Mouse (Mus musculus) heart, postnatal 0 days (tissue): ENCODE measurements at regions not wholly inside any gene's neighbourhood (a gene's known extent, or its start where the extent isn't known, plus 50 kb on each side); places are given as distances from the start of the nearest gene placed in this dataset.

ENCODE experiments used
- ATAC-seq: fragments of 200-750 bp; cut with Nextera tagmentation; 2 replicates; pipeline ENCODE4 v1.8.0; 2017; ENCODE audit warnings: low read depth, moderate number of reproducible peaks, moderate library complexity; ENCODE audit not compliant: insufficient read depth
- DNase-seq: peaks from one replicate; pipeline ENCODE4 v3.0.0-alpha.2; 2016; ENCODE audit warnings: low spot score
- H3K27ac ChIP-seq: fragments of 300-500 bp; sonication (generic); 2 replicates; pipeline ENCODE4 v1.5.1; 2014; ENCODE audit warnings: low read depth, mild to moderate bottlenecking
- H3K27me3 ChIP-seq: fragments of 300-500 bp; sonication (generic); 2 replicates; pipeline ENCODE4 v1.6.1; 2014; ENCODE audit warnings: low read length, mixed read lengths; ENCODE audit not compliant: control insufficient read depth, insufficient read depth
- H3K36me3 ChIP-seq: fragments of 300-500 bp; sonication (generic); replicated peaks from 2 replicates; pipeline ENCODE4 v1.6.1; 2014; ENCODE audit warnings: low read length, mixed read lengths; ENCODE audit not compliant: control insufficient read depth, insufficient read depth
- H3K4me1 ChIP-seq: fragments of 300-500 bp; sonication (generic); 2 replicates; pipeline ENCODE4 v1.6.1; 2014; ENCODE audit warnings: antibody characterized with exemption; ENCODE audit not compliant: control insufficient read depth, insufficient read depth
- H3K4me2 ChIP-seq: fragments of 300-500 bp; sonication (generic); 2 replicates; pipeline ENCODE4 v1.6.1; 2014; ENCODE audit warnings: low read depth, mild to moderate bottlenecking, low read length, moderate library complexity
- H3K4me3 ChIP-seq: fragments of 300-500 bp; sonication (generic); 2 replicates; pipeline ENCODE4 v1.5.1; 2014; ENCODE audit warnings: low read depth, low read length
- H3K9ac ChIP-seq: fragments of 300-500 bp; sonication (generic); replicated peaks from 2 replicates; pipeline ENCODE4 v1.6.1; 2014; ENCODE audit warnings: low read depth, low read length, mixed read lengths
- H3K9me3 ChIP-seq: fragments of 300-500 bp; sonication (generic); replicated peaks from 2 replicates; pipeline ENCODE4 v1.6.1; 2016; ENCODE audit warnings: low read length; ENCODE audit not compliant: control insufficient read depth
- CTCF ChIP-seq: IDR thresholded peaks from 2 replicates; pipeline ENCODE4 v1.5.1; 2016; ENCODE audit warnings: antibody characterized with exemption, control low read depth, low read depth
- EP300 ChIP-seq: IDR thresholded peaks from 2 replicates; pipeline ENCODE4 v1.6.1; 2016; ENCODE audit warnings: antibody characterized with exemption, low read depth
- WGBS: fragments of 180-500 bp; shearing (Covaris S2); extraction: QIAGEN DNeasy Blood & Tissue Kit; methylation state at CpG from one replicate; pipeline ENCODE4 v1.1.7; 2014; 5-methylcytosine and 5-hydroxymethylcytosine counted together

DNA sequence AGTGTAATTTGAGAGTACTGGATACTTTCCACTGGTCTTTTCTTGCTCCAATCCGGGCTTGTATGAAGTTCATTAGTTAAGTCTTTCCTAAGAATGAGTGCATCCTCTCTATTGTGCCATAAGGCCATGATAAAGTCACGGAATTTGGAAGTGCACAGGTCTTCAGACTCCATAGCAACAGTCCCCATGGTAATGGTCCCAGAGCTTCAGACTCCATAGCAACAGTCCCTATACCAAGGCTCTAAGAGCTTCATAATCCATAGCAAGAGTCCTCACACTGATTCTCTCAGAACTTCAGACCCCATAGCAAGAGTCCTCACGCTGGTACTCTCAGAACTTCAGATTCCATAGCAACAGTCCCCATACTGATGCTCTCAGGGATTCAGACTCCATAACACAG, 214.5 kb upstream of the Far2 start:
- H3K4me2 ChIP-seq, result no peak overlapping the region
- H3K4me1 ChIP-seq, result no peaks in the 10 kb centered on the region
- no peak overlapping the region for H3K27ac ChIP-seq
- no peak overlapping the region for H3K4me3 ChIP-seq
- H3K9ac ChIP-seq, result no peak overlapping the region
- no peaks in the 10 kb centered on the region for H3K9me3 ChIP-seq
- TF ChIP-seq CTCF (no peak), EP300 (no peak)
- DNase-seq (no peak), ATAC-seq (no peak)
- H3K36me3 ChIP-seq, result no peaks in the 10 kb centered on the region
- WGBS, result 62% methylated on average over 3 of the region's 3 CpGs
- no peaks in the 10 kb centered on the region for H3K27me3 ChIP-seq

DNA sequence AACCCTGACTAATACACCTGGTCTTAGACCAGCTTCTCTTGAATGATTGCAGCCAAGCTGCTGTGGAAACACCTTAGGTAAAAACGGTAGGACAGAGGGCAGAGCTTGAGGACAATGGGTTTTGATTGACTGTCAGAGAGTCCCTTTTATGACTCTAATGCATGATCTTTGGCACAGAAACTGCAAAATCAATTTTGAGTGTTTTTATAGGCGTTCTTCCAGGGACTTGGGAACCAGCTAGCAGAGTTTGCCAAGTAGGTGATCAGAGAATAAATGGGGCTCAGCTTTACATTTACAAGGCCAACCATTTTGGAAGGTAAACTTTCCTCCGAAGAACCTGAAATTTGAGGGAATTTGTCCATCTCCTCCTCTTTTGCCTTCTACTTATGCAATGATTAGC, 213.6 kb upstream of the Far2 start:
- 68% methylated on average over 3 of the region's 3 CpGs for WGBS
- no peaks in the 10 kb centered on the region for H3K4me1 ChIP-seq
- H3K9ac ChIP-seq, result no peak overlapping the region
- no peak for TF ChIP-seq EP300
- TF ChIP-seq CTCF, result no peak
- DNase-seq (no peak), ATAC-seq (no peak)
- H3K4me2 ChIP-seq, result no peak overlapping the region
- no peaks in the 10 kb centered on the region for H3K27me3 ChIP-seq
- H3K36me3 ChIP-seq, result no peaks in the 10 kb centered on the region
- H3K27ac ChIP-seq, result no peak overlapping the region
- no peak overlapping the region for H3K4me3 ChIP-seq
- H3K9me3 ChIP-seq, result no peaks in the 10 kb centered on the region

DNA sequence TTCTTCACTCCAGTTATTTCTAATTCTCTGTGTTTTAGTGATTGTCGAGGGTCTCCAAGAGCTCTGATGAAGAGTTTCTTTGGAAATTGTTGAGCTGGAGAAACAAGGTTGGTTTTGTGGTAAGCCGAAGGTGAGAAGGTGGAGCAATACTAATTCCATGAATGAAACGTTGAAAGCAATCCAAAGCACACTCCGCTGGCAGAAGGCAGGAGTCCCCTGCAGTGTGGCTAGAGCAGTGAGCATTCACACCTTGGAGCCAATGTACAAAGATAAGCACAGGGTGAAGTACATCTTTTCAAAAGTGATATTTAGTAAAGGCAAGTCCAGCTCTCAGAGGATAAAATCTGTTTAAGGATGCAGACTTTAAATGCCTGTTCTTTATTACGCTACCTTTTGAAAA, 208.2 kb upstream of the Far2 start:
- ATAC-seq, result no peak
- TF ChIP-seq CTCF (no peak), EP300 (no peak)
- no peak overlapping the region for H3K4me3 ChIP-seq
- H3K4me2 ChIP-seq, result no peak overlapping the region
- H3K36me3 ChIP-seq, result no peaks in the 10 kb centered on the region
- DNase-seq, result no peak
- no peaks in the 10 kb centered on the region for H3K27me3 ChIP-seq
- H3K9me3 ChIP-seq, result no peaks in the 10 kb centered on the region
- no peaks in the 10 kb centered on the region for H3K4me1 ChIP-seq
- H3K27ac ChIP-seq, result no peak overlapping the region
- 77% methylated on average over 5 of the region's 5 CpGs for WGBS
- H3K9ac ChIP-seq, result no peak overlapping the region

DNA sequence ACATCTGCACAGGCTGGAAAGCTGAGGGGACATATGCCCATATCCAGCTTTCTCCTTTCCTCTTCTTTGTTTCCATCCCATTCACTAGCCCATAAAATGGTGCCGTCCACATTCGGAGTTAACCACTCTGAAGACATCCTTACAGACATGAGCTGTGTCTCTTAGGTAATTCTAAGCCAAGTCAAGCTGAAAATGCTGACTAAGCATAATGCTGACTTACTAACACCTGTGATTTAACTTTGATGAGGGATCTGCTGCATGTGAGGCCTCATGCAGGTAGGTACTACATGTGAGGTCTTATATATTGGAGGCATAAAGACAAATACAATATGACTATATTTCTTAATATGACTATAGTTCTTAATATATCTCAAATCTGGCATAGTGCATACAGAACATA, 197.1 kb upstream of the Far2 start:
- WGBS, result 83% methylated on average over 2 of the region's 2 CpGs
- TF ChIP-seq CTCF (no peak), EP300 (no peak)
- DNase-seq, result no peak
- Histone ChIP-seq H3K27me3 (no peaks in the 10 kb centered on the region), H3K9ac (no peak overlapping the region), H3K27ac (no peak overlapping the region), H3K9me3 (no peaks in the 10 kb centered on the region), H3K4me2 (no peak overlapping the region), H3K4me1 (no peaks in the 10 kb centered on the region), H3K36me3 (no peaks in the 10 kb centered on the region), H3K4me3 (no peak overlapping the region)
- ATAC-seq, result no peak

DNA sequence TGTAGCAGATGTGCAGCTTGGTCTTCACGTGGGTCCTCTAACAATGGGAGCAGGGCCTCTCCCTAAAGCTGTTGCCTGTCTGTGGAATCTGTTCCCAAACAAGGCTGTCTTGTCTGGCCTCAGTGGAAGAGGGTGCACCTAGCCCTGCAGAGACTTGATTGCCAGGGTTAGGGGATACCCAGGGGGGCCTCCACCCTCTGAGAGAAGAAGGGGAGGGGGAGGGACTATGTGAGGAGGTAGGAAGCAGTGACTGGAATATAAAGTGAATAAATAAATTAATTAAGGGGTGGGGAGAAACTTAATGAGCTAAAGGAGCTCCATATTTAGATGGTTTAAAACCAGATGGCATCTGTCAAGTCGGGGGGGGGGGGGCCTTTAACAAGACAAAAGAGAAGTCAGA, 185.9 kb upstream of the Far2 start:
- no peak for TF ChIP-seq EP300
- TF ChIP-seq CTCF, result no peak
- Histone ChIP-seq H3K9ac (no peak overlapping the region), H3K9me3 (no peaks in the 10 kb centered on the region), H3K27ac (no peak overlapping the region), H3K36me3 (no peaks in the 10 kb centered on the region), H3K4me1 (no peaks in the 10 kb centered on the region), H3K27me3 (no peaks in the 10 kb centered on the region), H3K4me3 (no peak overlapping the region), H3K4me2 (no peak overlapping the region)
- WGBS, result 48% methylated on average over 2 of the region's 2 CpGs
- DNase-seq (no peak), ATAC-seq (no peak)

DNA sequence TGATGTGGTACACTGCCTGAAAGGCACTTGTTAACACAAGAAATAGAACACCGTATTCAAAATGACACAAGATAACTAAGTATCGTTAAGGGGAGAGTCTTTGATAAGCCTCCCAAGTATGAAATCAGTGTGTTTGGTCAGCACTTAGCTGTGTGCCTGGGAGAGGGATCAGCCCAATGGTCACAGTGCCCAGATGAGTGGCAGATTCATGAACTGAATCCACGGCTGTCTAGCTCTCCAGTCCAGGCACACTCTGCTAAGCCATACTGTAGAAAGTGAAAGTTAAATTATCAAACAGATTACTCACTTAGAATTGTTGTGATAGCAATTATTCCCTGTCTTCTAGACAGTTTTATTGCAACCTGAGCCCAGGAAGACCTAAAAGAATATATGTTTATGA, 176.0 kb upstream of the Far2 start:
- 34% methylated on average over 3 of the region's 3 CpGs for WGBS
- no peak for TF ChIP-seq EP300
- no peak for DNase-seq

More for the DNA sequence above, 176.0 kb upstream of the Far2 start:
- Histone ChIP-seq H3K27me3 (no peaks in the 10 kb centered on the region), H3K4me2 (no peak overlapping the region), H3K36me3 (no peaks in the 10 kb centered on the region), H3K9ac (no peak overlapping the region), H3K4me3 (no peak overlapping the region), H3K4me1 (no peaks in the 10 kb centered on the region), H3K9me3 (no peaks in the 10 kb centered on the region), H3K27ac (no peak overlapping the region)
- no peak for ATAC-seq
